Mouse (Mus musculus) layer of hippocampus, adult 9-11 months (tissue): Measurements from ENCODE around the gene Gpc3.

Experiments used
- DNase-seq: peaks from one replicate; pipeline ENCODE4 v3.0.0; 2022

Gene Gpc3

GRCm38 (mm10) chrX:52613328-52614030, at the start of gene Gpc3:
Gpc3 (minus strand) TSS chrX:52613950.
- DNase-seq: no peak

- no peak for DNase-seq
Observed at GRCm38 (mm10) chrX:52651975-52652374, 38.2 kb upstream of the Gpc3 start.

- no peak for DNase-seq
Observed at GRCm38 (mm10) chrX:52651472-52651948, 37.8 kb upstream of the Gpc3 start.

DNA sequence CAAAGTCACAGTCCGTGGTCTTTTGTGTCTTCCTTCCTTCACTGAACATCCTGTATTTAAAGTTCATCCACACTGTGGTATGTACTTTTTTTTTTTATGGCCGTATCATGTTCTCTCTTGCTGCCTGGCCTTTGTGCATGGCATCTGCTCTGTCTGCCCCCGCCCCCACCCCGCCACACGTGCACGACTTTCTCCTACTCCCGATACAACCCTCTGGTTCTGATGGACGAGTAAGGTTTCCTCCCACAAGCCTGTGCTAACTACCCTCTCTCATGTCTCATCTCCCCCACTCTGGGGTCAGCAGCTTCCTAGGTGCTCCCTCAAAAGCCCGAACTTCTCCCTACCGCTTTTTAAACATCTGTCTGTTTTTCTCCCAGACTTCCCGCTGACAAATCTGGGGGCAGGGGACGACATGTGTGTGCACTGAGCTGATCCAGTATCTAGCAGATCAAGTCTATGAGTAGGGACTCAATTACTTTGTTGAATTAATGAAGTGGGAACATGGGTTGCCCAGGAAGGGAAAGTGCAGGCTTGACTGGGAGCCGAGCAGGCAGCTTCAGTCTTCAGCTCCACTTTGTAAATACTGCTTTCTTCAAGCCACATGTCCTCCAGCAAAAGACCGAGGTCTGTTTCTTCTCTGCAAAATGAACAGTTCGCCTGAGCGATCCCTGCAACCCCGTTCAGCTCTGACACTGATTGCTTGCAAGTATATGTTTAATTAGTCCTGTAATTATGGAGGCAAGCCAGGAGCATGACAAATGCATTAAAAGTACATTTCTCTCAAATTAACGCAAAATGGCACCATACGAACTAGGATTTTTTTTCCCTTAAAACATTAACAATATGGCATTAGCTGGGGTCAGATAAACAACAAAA, 35.4 kb upstream of the Gpc3 start:
- DNase-seq: no peak

DNA sequence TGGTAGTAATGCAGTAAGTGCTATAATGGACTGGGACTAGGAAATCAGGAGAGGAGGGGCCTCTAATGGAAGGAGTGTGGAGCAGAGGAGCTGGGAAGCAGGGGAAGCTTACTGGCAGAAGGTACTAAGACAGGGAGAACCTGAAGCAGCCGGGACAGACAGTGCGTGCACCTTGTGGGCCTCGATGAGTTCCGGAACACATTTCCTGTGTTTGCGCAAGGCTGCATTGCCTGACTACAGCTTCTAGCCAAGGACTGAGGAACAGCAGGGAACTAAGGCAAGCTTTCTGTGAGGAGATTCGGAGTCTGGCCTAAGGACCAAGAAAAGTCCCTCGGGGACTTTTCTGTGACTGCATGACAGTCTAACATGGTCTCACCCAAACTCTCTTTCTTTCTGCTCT, 30.6 kb upstream of the Gpc3 start:
- no peak for DNase-seq

DNA sequence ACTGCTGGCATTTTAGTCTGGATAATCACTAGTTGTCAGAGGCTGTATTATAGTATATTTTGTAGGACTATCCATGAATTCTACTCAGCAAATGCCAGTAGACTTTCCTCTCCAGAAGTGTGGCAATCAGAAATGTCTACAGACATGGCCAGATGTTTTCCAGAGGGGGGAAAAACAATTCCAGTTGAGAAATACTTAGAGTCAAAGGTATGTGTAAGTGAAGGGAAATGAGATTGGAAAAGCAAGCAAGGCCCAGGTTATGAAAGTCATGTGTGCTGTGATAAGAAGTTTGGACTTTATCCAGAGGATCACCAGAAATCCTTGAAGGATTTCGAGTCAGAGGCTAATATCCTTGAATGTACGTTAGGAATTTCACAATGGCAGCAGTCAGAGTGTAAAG, 29.6 kb upstream of the Gpc3 start:
- DNase-seq: no peak

GRCm38 (mm10) chrX:52642126-52642525, 28.4 kb upstream of the Gpc3 start:
- DNase-seq: no peak

DNA sequence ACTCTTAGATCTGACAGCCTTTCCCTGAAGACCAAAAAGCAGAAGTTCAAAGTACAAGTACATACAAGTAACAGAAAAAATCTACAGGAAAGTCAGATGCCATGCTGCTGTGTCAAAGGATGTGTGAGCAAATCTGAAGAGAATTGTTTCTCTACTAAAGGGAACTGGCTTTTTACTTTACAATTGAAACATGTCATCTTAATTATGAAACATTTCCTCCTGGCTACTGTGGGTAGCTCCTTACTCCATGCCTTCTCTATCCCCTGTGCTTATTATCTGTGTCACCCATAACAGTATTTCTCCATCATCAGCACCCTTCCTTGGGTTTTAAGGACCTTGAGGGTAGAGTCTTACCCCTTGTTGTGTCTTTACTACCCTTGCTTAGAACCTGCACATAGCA, 23.7 kb upstream of the Gpc3 start:
- DNase-seq: no peak

DNA sequence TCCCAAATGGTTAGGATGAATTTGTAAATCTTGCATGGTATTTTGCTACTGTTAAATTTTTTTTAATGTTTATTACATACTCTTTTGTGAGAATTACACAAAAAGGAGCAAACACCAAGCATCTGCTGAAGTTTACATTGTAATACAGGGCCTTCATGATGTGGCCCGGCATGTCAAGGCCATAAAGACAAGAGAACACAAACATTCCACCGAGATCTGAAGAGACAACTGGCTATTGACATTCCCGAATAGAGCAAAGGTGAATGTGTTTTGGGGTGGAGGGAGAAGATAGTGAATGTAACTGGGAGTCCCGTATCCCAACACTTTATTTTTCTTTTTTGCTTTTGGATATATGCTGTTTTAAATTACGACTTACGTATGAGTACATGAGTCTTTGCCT, 20.2 kb upstream of the Gpc3 start:
- no peak for DNase-seq

GRCm38 (mm10) chrX:52632688-52633324, 19.1 kb upstream of the Gpc3 start:
- DNase-seq: no peak

- DNase-seq: no peak
Observed at GRCm38 (mm10) chrX:52626963-52627716, 13.4 kb upstream of the Gpc3 start.

GRCm38 (mm10) chrX:52617813-52618212, 4.1 kb upstream of the Gpc3 start:
- DNase-seq: no peak

- DNase-seq: no peak
Observed at GRCm38 (mm10) chrX:52616152-52616551, 2.4 kb upstream of the Gpc3 start.

GRCm38 (mm10) chrX:52614031-52614381, 256 bp upstream of the Gpc3 start:
- DNase-seq: no peak

DNA sequence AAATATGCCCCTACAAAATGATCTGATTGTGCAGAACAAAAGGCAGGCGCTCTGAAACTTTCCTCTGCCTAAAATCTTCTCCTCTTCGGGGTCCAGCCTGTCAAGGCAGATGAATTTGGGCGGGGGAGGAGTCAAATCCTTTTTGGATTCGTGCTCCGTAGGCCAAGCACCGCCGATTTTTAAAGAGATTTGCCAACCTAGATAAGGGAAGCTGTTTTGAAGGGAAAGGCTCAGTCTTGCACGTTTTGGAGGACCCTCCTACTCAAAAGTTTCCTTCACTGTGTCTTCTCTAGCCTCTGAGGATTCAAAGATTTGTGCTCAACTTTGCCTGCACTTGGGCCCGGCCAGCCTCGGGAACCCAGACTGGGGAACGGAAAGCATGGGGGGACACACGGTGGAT, 944 bp downstream of the Gpc3 start:
- no peak for DNase-seq

DNA sequence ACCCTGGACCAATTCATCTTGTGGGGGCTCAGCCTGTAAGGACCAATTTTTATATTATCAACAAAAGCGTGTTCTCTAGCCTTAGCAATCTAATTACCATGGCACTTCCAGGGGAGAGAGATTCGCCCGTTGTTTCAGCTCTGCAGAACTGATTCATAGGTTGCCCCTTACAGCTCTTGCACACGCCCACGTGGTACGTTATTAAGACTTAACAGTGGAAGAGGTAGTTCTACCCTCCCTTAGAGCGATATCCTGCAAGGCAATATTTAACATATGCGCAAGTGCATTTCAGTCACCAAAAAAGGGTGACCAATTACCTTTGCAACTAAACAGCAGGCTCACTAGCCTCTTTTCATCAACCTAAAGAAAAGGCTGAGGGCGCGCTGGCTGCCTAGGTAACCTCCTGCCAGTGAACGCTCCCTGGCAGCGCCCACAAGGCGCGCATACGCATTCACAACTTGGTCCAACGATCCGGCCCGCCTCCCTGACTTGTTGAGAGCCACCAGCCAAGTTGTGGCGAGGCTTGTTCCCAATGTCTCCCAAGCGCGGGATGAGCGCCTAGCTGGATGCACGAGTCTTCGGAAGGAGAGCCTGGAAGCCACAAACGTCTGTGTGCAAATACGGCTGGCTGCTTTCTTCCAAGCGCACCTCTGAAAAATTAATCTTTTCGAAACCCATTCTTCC, 1.6 kb downstream of the Gpc3 start:
- no peak for DNase-seq

- DNase-seq: no peak
Observed at GRCm38 (mm10) chrX:52611541-52611940, 2.2 kb downstream of the Gpc3 start.

- DNase-seq: no peak
Observed at GRCm38 (mm10) chrX:52603143-52603542, 10.6 kb downstream of the Gpc3 start.

- DNase-seq: no peak
Observed at GRCm38 (mm10) chrX:52599246-52599645, 14.5 kb downstream of the Gpc3 start.

DNA sequence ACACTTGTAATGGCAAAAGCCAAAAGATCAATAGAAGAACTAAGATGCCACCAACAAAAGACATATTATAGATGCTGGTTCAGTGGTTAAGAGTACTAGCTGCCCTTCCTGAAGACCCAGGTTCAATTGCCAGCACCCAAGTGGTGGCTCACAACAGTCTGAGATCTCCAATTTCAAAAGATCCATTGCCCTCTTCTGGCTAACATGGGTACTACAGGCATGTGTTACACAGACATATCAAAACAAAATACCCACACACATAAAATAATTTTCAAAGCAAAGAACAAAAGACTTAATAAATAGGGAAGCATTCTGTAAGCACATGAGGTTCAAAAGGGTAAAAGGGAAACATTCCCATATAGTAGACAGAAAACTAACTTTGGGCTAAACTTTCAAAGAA, 26.1 kb downstream of the Gpc3 start:
- no peak for DNase-seq

DNA sequence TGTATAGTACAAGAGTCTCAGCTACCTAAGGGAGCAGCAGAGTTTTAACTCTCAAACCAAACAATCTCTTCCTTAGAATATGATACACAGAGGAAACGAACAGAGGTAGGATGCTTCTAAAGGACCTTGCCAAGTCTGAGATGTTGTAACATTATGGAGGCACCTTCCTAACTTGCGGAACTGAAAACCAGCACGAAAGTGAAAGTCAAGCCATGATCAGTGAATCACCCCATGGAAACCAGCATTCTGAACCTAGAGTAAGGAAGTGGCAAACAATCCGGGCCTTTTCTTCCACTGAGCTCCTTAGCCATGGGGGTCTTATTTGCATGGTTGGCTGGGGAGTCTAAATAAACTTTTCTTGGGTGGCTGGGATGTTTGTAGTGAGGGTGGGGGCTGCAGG, 53.8 kb downstream of the Gpc3 start:
- DNase-seq: no peak

GRCm38 (mm10) chrX:52558526-52558925, 55.2 kb downstream of the Gpc3 start:
- DNase-seq: no peak
